Mouse (Mus musculus) testis, adult 2 months (tissue): Measurements from ENCODE around the gene Rps13.

Source experiments
- CTCF ChIP-seq: fragments of 200-500 bp; IDR thresholded peaks from 2 replicates; pipeline ENCODE4 v1.5.1; 2012; ENCODE audit warnings: low read depth, mild to moderate bottlenecking, inconsistent platforms, low read length, moderate library complexity; ENCODE audit not compliant: control insufficient read depth, insufficient read depth, insufficient replicate concordance
- POLR2A ChIP-seq: fragments of 200-500 bp; IDR thresholded peaks from 2 replicates; pipeline ENCODE4 v1.6.1; 2012; ENCODE audit warnings: low read depth, mild to moderate bottlenecking, inconsistent platforms, low read length, moderate library complexity; ENCODE audit not compliant: control insufficient read depth

- TF ChIP-seq POLR2A (no peak), CTCF (no peak)
These were observed 4.1 kb downstream of the Rps13 start for GRCm38 (mm10) chr7:116329858-116330257.
